Comparison of ENCODE assay signal across 8 mouse cellular contexts in the genomic region with DNA sequence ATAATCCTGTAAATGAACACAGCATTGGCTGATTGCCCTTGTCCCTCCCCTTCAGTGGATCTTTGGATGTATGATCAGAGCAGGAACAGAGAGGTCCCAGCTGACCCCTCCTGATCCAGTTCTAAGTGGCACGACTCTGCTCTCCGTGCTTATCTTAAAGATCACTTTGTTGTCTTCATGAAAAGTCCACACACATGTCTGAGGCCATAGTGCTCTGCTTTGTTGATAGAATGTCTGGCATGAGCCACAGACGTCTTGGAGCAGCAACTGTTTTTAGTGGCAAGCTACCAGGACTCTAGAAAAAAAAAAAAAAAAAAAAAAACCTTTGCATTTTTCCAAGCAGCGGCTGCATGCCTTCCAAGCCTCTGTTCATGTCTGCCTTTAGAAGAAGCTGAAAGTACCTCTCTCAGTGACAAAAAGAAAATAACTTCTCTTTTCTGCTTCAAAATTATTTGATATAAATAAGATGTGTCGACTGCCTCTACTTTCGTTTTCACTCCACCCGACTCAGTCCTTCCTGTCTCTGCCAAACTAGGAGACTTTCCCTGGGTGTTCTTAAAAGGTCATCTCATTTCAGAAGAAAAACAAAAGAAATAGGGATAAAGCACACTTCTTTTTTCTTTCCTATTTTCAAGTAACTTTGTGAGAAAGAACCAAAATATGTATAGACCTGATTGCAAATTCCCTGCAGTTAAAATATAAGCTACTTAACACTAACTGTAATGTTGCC.
DNase-seq lines count a peak whose midpoint lies in the region; ATAC-seq and TF ChIP-seq lines count a peak whose summit lies in the region.

No protein-coding gene starts in this region.

- no peaks in the 10 kb centered on the region for H3K36me3 ChIP-seq in heart, embryonic 12.5 days

- TF ChIP-seq CTCF in lung, adult 2 months (IDR thresholded peaks at IDR 0.05; ENCODE audit: insufficient read depth, low read length), result no peak

- 0 out of 2 replicates have a peak, but pooled peaks cover 3% of the 10 kb centered on the region for H3K4me1 ChIP-seq in heart, embryonic 12.5 days (replicated peaks)
- H3K4me1 ChIP-seq in lung, adult 2 months (ENCODE audit: control insufficient read depth, insufficient read depth, low read length), result peaks cover 7% of the 10 kb centered on the region

- no peaks in the 10 kb centered on the region for H3K9me3 ChIP-seq in heart, embryonic 12.5 days (replicated peaks)

- TF ChIP-seq POLR2A in lung, adult 2 months (IDR thresholded peaks at IDR 0.05; ENCODE audit: borderline replicate concordance, extremely low read depth, low read depth, low read length), result no peak

- peak overlapping the region; percentile 61 for H3K4me2 ChIP-seq in heart, embryonic 12.5 days

- peak; percentile 67 for ATAC-seq in heart, embryonic 12.5 days (ENCODE audit: insufficient number of reproducible peaks, low FRiP score)

- peak overlapping the region; percentile 46 for H3K4me3 ChIP-seq in heart, embryonic 12.5 days
- H3K4me3 ChIP-seq in lung, adult 2 months (replicated peaks; ENCODE audit: extremely low read depth, low read depth, low read length), result peak overlapping the region; percentile 55

- DNase-seq in B cell, adult 2 months, result peak; percentile 37 to 41
- peak; percentile 67 for DNase-seq in MN1 (ENCODE audit: low spot score)
- peak; percentile 53 to 54 for DNase-seq in cerebellum, postnatal 10 days
- DNase-seq in kidney, postnatal 36 days, result peak; percentile 45 to 56
- peak; percentile 66 for DNase-seq in lung, adult 2 months
- DNase-seq in skeletal muscle tissue, adult 2 months (ENCODE audit: low read depth, low spot score), result peak; percentile 68
- DNase-seq in embryo, embryonic 10.5 days (ENCODE audit: low spot score), result no peak

- no peaks in the 10 kb centered on the region for H3K27me3 ChIP-seq in heart, embryonic 12.5 days (replicated peaks)

- peak overlapping the region; percentile 52 for H3K9ac ChIP-seq in heart, embryonic 12.5 days

- H3K27ac ChIP-seq in heart, embryonic 12.5 days (ENCODE audit: poor library complexity, severe bottlenecking), result peak overlapping the region; percentile 63

- WGBS in heart, embryonic 12.5 days, result 10% methylated on average over 7 of the region's 7 CpGs
- 0% methylated on average over 7 of the region's 7 CpGs for WGBS in lung, adult 2 months
